Mouse (Mus musculus): ENCODE data around the gene Lsm11. TPM values are rescaled to one million over a fixed set of nuclear protein-coding genes. Genes with fewer than 3 reads are reported as not detected.
A peak's percentile ranks its signal among the peaks of the same experiment; 100 is the strongest.

Lsm11 gene
- polyA plus RNA-seq, 1 experiment: 7.7 TPM

DNA sequence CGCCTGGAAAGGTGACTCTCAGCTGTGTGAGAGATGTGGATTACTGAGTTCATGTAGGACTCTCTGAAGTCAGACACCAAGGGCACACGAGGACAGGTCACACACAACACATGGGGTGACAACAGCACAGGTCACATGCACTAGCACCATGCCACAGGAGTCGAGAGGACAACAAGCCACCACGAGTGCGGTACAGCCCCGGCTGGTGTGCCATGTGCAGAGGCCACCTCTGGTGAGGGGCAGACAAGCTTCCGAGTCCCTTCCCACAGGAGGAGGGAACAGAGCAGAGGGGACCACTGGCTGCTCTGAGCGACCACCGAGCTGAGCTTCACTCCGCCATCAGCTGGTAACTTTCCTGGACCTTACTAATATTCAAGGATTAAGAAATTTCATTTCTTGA lies 12.0 kb downstream of the Lsm11 start:
- DNase-seq (ENCODE audit: extremely low spot score in 1 of 2, low spot score in 1 of 2): no peak

DNA sequence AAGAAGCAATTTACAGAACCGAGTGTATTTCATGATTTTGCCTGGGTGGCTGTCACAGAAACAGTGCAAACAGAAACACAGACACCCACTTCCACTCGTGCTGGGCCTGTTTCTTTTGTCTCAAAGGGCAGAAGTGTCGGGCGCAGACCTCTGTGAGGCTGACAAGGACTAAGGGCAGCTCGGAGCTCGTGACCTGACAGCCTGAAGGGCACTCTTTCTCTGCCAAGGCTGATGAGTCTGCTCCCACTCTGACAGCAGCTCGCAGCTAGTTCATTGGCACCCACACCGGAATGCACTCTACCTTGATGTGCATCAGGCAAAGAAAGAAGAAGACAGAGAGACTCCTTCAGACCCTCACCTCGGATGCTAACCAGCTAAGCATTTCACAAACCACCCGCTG lies 15.2 kb downstream of the Lsm11 start:
- DNase-seq (ENCODE audit: extremely low spot score in 1 of 2, low spot score in 1 of 2): no peak

DNA sequence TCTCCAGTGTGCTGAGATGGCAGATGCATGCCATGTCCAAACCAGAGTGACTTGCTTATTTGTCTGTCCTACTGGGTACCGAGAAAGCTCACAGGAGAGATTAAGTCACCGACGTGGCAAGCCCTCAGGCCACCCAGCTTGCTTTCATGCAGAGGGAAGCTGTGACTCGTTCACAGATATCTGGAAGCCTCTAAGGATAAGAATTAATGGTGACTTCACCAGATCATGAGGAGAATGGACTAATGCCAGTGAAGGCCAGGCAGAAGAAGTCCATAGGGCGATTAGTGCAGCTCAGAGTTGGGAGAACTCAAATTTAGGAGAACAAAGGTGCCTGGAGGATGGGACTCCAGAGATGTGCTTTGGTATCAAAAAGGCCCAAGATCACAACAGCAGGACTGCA lies 17.3 kb downstream of the Lsm11 start:
- DNase-seq (ENCODE audit: extremely low spot score in 1 of 2, low spot score in 1 of 2): no peak

GRCm38 (mm10) chr11:45926640-45927082 lies 18.1 kb downstream of the Lsm11 start:
- peak; percentile 50 to 85 for DNase-seq (ENCODE audit: extremely low spot score in 1 of 2, low spot score in 1 of 2)

- DNase-seq (ENCODE audit: extremely low spot score in 1 of 2, low spot score in 1 of 2): no peak
Measured at GRCm38 (mm10) chr11:45925436-45925835, 19.3 kb downstream of the Lsm11 start.

DNA sequence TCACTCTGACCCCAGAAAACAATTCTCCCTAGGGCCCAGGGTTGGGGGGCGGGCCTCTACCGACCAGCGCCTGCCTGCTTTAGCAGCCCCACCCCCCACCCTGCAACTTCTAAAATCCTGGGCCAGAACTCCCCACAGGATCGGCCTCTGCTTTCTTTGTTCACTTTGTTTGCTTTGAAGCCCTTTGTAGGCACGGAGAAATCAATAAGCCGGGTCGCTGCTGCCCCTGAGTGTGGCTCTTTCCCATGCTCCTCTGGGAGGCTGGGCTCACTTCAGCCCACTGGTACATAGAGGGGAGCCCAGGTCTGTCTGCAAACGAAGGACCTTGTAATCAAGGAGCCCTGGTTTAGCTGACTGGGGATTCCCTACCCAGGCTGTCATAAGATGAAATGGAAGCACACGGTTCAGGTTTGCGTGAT lies 23.2 kb downstream of the Lsm11 start:
- DNase-seq (ENCODE audit: extremely low spot score in 1 of 2, low spot score in 1 of 2): no peak

- no peak for DNase-seq (ENCODE audit: extremely low spot score in 1 of 2, low spot score in 1 of 2)
Measured at GRCm38 (mm10) chr11:45921026-45921425, 23.7 kb downstream of the Lsm11 start.

DNA sequence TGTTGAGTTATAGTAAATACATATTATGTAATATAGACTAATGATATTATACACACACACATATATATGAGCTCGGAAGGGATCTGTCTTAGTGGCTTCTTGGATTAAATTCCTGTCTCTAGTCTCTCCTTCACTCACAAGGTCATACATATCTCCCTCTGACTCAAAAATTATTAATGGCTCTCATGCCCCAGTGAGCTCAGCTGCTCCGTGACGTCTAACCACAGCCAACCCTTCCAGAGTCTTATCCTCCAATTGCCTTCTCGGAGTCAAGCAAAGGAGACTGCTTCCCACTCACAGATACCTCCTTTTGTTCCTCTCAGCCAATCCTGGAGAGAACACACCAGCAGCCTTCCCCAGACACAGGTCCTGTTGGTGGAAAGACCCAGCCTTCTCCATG lies 25.9 kb downstream of the Lsm11 start:
- DNase-seq (ENCODE audit: extremely low spot score in 1 of 2, low spot score in 1 of 2): no peak

DNA sequence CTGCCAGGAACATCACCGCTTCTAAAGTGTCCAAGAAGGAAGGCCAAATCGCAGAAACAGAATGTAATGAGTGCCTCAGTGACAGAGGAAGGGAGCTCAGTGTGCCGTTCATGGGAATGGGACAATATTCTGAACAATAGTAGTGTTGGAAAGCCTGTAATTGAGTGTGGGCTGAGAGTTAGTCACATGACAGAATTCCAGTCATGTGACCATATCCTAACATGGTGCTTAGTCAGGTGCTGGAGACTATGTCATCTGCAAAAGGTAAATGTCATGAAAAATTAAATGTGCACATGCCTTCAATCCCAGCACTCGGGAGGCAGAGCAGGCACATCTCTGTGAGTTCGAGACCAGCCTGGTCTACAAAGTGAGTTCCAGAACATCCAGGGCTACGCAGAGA lies 26.7 kb downstream of the Lsm11 start:
- DNase-seq (ENCODE audit: extremely low spot score in 1 of 2, low spot score in 1 of 2): no peak

DNA sequence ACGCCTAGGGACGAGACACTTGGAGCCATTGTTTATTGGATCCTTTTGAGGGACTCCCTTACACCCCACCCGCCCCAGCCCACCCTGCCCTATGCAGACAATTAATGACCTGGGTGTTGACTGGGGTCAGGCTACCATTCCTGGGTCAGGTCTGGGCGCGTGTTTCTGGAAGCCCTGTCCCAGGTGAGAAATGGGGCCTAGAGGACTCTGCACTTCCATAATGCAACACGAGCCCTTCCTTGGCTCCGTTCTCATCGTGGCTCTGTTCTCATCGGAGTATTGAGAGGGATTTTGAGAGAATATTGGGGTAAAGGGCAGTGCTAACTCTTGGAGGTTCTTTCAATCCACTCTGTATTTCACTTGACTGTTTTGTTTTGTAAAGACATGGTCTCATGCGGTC lies 28.5 kb downstream of the Lsm11 start:
- no peak for DNase-seq (ENCODE audit: extremely low spot score in 1 of 2, low spot score in 1 of 2)

- DNase-seq (ENCODE audit: extremely low spot score in 1 of 2, low spot score in 1 of 2): no peak
Measured at GRCm38 (mm10) chr11:45910701-45911100, 34.0 kb downstream of the Lsm11 start.

- DNase-seq (ENCODE audit: extremely low spot score in 1 of 2, low spot score in 1 of 2): no peak
Measured at GRCm38 (mm10) chr11:45908894-45909293, 35.8 kb downstream of the Lsm11 start.

GRCm38 (mm10) chr11:45908070-45908469 lies 36.7 kb downstream of the Lsm11 start:
- DNase-seq (ENCODE audit: extremely low spot score in 1 of 2, low spot score in 1 of 2): no peak

DNA sequence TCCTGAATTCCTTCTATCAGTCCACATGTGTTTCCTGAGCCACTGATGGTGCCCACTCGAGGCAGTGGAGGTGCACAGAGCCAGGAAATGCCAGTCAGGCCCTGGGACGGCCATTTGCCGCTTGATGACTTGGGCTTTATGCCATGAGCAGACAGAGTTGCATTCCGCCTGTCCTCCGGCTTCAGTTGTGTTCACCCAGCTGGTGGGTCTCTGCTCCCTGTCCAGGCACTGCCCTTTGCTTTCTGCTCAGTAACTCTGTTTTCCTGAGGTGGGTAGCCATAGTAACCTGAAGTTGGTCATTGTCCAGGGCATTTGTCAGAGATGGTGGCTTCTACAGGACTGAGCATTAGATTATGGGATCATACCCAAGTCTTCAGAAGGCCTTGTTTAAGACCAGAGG lies 37.4 kb downstream of the Lsm11 start:
- no peak for DNase-seq (ENCODE audit: extremely low spot score in 1 of 2, low spot score in 1 of 2)

GRCm38 (mm10) chr11:45906109-45906786 lies 38.5 kb downstream of the Lsm11 start:
- DNase-seq (ENCODE audit: extremely low spot score in 1 of 2, low spot score in 1 of 2): no peak

- no peak for DNase-seq (ENCODE audit: extremely low spot score in 1 of 2, low spot score in 1 of 2)
Measured at GRCm38 (mm10) chr11:45900233-45901015, 44.3 kb downstream of the Lsm11 start.

- DNase-seq (ENCODE audit: extremely low spot score in 1 of 2, low spot score in 1 of 2): no peak
Measured at GRCm38 (mm10) chr11:45897392-45897791, 47.3 kb downstream of the Lsm11 start.

DNA sequence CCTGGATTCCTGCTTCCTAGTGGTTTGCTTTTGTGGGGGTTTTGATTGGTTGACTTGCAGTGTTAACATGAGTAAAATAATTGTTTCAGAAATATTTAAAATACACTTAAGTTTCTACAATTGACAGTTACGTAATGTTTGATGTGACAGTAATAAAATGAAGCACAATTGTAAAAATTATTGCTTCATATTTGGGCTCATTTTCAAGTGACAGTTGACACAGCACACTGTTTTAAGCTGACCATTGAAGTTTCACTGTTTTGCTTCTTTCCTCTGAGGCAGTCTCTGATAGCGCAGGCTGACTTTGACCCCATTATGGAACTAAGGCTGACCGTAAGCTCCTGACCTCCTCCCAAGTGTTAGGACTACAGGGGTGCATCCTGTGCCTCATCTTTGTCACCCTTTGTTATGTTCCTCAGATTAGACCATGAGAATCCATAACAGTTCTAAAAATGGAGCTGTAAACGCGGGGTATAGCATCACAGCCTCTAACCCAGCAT lies 51.8 kb downstream of the Lsm11 start:
- no peak for DNase-seq (ENCODE audit: extremely low spot score in 1 of 2, low spot score in 1 of 2)

- no peak for DNase-seq (ENCODE audit: extremely low spot score in 1 of 2, low spot score in 1 of 2)
Measured at GRCm38 (mm10) chr11:45890423-45890822, 54.3 kb downstream of the Lsm11 start.

DNA sequence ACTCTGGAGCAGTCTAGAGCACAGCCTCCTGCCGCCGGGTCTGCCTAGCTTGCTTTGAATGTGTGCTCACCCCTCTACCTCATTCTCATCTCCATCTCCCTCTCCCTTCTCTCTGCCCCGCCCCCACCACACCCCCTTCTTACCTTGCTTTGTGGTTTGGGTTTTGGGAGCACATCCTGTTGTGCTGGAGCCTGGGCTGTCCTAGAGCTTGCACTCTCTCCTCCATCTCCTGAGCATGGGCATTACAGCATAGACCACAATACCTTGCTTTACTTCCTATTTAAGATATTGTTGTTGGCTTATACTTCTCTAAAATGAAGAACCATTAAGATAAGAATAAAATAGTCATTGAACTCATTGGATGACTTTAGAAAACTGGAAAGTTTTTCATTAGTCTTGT lies 54.8 kb downstream of the Lsm11 start:
- no peak for DNase-seq (ENCODE audit: extremely low spot score in 1 of 2, low spot score in 1 of 2)

- no peak for DNase-seq (ENCODE audit: extremely low spot score in 1 of 2, low spot score in 1 of 2)
Measured at GRCm38 (mm10) chr11:45888471-45889030, 56.2 kb downstream of the Lsm11 start.

DNA sequence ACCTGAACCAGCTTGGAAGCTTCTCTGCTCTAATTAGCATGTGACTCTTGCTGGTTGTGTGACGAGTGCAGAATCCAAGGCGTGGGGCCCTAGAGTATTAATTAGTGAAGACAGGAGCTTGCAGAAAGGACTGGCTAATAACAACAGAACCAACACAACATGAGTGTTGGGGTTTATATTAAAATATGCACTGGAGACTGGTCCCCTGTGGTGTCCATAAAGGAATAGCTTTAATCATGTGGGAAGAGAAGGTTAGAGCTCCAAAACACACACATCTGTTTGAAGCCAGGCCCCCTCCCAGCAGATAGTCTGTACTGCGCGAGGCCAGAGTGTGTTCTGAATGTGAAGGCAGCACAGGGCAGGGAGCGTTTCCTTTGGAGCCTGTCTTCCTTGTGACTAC lies 58.1 kb downstream of the Lsm11 start:
- DNase-seq (ENCODE audit: extremely low spot score in 1 of 2, low spot score in 1 of 2): no peak

Measured in frontal cortex, adult 2 months (tissue).